Mouse (Mus musculus): Measurements from ENCODE around the gene B4galt4. TPM values are rescaled to one million over a fixed set of nuclear protein-coding genes. Genes with fewer than 3 reads are reported as not detected.

Gene B4galt4
- polyA plus RNA-seq, 1 experiment from 2014 or later: 28.8 TPM

DNA sequence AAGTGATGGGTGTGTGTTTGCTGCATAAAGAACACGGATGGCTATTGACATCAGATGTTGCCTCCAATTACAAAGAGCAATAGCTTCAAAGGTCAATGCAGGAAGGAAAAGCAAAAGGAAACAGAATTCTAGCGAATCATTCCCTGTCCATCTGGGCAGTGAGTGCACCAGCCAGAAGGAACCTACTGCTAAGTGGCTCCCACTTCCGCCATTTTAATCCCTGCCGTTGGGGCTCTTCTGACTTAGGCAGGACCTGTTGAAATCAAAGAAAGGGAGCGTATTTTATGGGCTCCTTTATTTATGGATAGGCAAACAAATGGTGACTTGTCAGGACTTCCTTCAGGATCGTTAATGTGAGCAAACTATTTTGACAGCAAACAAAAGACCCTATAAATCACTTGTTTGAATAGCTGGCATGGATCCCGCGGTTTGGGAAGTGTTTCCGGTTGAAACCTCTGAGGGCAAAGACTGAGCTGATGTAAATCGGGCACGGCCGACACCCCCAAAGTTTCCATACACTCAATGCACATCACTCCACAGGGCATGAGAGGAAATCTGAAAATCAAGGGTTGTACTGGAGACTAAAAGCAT lies 30.9 kb downstream of the B4galt4 start:
- Histone ChIP-seq H3K36me3 (ENCODE audit: insufficient read depth, low read length) (peaks cover 8% of the 10 kb centered on the region; the same call in 1 of the 2 replicates), H3K9ac (ENCODE audit: low read depth, low read length) (no peak overlapping the region), H3K4me2 (ENCODE audit: low read length) (peak overlapping the region; percentile 32), H3K4me1 (replicated peaks; ENCODE audit: insufficient read depth, low read length) (peaks cover 11% of the 10 kb centered on the region; the same call in 1 of the 2 replicates), H3K4me3 (replicated peaks; ENCODE audit: low read depth, low read length) (no peak overlapping the region; the same call in 1 of the 2 replicates), H3K9me3 (replicated peaks; ENCODE audit: low read length) (no peaks in the 10 kb centered on the region), H3K27ac (no peak overlapping the region), H3K27me3 (ENCODE audit: insufficient read depth, low read length) (no peaks in the 10 kb centered on the region)
- DNase-seq (ENCODE audit: low spot score) (peak; percentile 53), ATAC-seq (replicated peaks; ENCODE audit: low FRiP score, low read depth) (no peak)
- 7% methylated on average over 12 of the region's 12 CpGs for WGBS
- no peak for TF ChIP-seq CTCF (IDR thresholded peaks at IDR 0.05; ENCODE audit: low read depth)

DNA sequence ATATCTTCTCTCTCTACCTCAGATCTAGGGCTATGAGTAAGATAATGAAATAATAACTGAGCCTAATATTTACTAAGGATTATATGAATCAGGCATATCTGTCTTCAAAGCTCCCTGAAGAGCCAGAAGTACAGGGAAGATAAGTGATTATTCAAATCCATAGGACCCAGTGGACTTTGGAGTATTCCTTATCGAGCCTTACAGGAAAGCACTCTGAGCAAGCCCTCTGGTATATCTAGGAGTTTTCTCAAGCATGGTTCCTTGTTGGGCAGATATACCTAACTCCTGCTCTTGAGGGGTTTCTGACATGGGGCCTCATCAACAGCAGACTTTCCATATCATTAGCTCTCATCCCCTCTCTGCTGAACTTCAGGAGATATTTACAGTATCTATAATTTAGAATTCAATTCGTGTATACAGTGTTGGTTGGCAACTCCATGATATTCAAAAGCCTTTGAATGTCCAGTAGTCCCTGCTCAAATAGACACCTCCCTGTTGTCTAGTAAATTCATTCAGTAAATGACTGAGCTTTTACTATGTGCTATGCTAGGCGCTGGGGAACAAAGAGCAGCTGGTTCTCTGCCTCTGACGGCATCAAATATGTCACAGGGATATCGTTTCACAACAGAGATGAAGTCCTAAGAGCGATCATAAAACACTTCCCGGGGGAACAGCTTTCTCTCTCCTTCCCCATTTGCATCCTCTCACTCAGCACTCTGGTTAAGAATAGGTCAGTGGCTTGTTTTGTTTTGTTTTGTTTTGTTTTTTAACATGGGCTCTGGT lies 33.1 kb downstream of the B4galt4 start:
- DNase-seq (ENCODE audit: low spot score) (peak; percentile 41), ATAC-seq (replicated peaks; ENCODE audit: low FRiP score, low read depth) (no peak)
- H3K27ac ChIP-seq: no peak overlapping the region
- no peak overlapping the region for H3K4me2 ChIP-seq (ENCODE audit: low read length)
- WGBS: 32% methylated on average over 7 of the region's 7 CpGs
- H3K27me3 ChIP-seq (ENCODE audit: insufficient read depth, low read length): no peaks in the 10 kb centered on the region
- H3K9me3 ChIP-seq (replicated peaks; ENCODE audit: low read length): no peaks in the 10 kb centered on the region
- H3K9ac ChIP-seq (ENCODE audit: low read depth, low read length): no peak overlapping the region
- H3K4me1 ChIP-seq (replicated peaks; ENCODE audit: insufficient read depth, low read length): peaks cover 11% of the 10 kb centered on the region; the same call in 1 of the 2 replicates
- no peak overlapping the region for H3K4me3 ChIP-seq (replicated peaks; ENCODE audit: low read depth, low read length)
- no peaks in the 10 kb centered on the region for H3K36me3 ChIP-seq (ENCODE audit: insufficient read depth, low read length)
- no peak for TF ChIP-seq CTCF (IDR thresholded peaks at IDR 0.05; ENCODE audit: low read depth)

DNA sequence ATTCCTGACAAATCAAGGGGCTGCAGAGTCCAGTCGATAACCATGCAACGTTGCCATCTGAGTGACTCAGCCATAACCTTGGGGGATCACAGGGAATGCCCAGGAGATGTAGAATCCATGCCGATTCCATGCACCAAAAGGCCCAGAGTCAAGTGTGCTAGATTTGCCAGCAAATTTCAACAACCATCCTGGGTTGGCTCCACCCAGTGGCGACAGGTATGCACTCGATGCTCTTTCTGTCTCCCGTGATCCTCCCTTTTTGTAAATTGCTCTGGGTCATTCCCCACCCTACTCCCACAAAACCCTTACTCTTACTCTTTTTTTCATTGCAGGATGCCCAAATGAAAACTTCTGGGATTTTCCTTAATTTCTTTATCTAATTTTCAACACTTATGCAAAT lies 34.3 kb downstream of the B4galt4 start:
- ATAC-seq (replicated peaks; ENCODE audit: low FRiP score, low read depth) (no peak), DNase-seq (ENCODE audit: low spot score) (no peak)
- 48% methylated on average over 6 of the region's 6 CpGs for WGBS
- Histone ChIP-seq H3K4me2 (ENCODE audit: low read length) (no peak overlapping the region), H3K27ac (no peak overlapping the region), H3K9ac (ENCODE audit: low read depth, low read length) (no peak overlapping the region), H3K4me1 (replicated peaks; ENCODE audit: insufficient read depth, low read length) (peaks cover 11% of the 10 kb centered on the region; the same call in 1 of the 2 replicates), H3K27me3 (ENCODE audit: insufficient read depth, low read length) (no peaks in the 10 kb centered on the region), H3K4me3 (replicated peaks; ENCODE audit: low read depth, low read length) (no peak overlapping the region), H3K9me3 (replicated peaks; ENCODE audit: low read length) (no peaks in the 10 kb centered on the region), H3K36me3 (ENCODE audit: insufficient read depth, low read length) (no peaks in the 10 kb centered on the region)
- TF ChIP-seq CTCF (IDR thresholded peaks at IDR 0.05; ENCODE audit: low read depth): peak; percentile 44

DNA sequence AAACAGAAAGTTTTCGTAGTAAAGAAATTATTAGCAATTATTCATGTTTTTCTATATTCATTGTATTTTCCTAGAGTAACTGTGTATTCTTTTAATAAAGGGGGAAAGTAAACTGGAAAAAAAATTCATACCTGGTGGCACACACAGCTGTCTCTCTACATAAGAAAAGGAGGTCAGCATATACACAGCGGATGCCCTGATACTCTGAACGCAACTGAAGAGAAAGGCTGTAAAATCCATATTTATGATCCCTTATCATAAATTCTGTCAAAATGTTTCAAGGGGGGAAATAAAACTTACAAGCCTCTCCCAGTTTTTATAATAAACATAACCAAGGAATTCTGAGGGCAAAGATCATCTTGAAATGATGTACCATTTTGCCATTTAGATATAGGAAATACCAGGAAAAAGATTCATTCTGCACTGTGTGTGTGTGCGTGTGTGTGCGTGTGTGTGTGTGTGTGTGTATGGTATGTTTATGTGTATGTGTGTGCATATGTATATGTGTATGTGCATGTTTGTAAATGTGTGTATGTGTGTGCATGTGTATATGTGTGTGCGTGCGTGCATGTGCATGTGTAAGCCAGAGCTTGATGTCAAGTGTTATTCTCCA lies 39.0 kb downstream of the B4galt4 start:
- no peak overlapping the region for H3K4me2 ChIP-seq (ENCODE audit: low read length)
- WGBS: 87% methylated on average over 7 of the region's 7 CpGs
- no peaks in the 10 kb centered on the region for H3K4me1 ChIP-seq (replicated peaks; ENCODE audit: insufficient read depth, low read length)
- no peak overlapping the region for H3K9ac ChIP-seq (ENCODE audit: low read depth, low read length)
- no peak for DNase-seq (ENCODE audit: low spot score)
- H3K27me3 ChIP-seq (ENCODE audit: insufficient read depth, low read length): no peaks in the 10 kb centered on the region
- ATAC-seq (replicated peaks; ENCODE audit: low FRiP score, low read depth): no peak
- no peak overlapping the region for H3K27ac ChIP-seq
- H3K36me3 ChIP-seq (ENCODE audit: insufficient read depth, low read length): no peaks in the 10 kb centered on the region
- H3K4me3 ChIP-seq (replicated peaks; ENCODE audit: low read depth, low read length): no peak overlapping the region
- no peaks in the 10 kb centered on the region for H3K9me3 ChIP-seq (replicated peaks; ENCODE audit: low read length)
- TF ChIP-seq CTCF (IDR thresholded peaks at IDR 0.05; ENCODE audit: low read depth): no peak

DNA sequence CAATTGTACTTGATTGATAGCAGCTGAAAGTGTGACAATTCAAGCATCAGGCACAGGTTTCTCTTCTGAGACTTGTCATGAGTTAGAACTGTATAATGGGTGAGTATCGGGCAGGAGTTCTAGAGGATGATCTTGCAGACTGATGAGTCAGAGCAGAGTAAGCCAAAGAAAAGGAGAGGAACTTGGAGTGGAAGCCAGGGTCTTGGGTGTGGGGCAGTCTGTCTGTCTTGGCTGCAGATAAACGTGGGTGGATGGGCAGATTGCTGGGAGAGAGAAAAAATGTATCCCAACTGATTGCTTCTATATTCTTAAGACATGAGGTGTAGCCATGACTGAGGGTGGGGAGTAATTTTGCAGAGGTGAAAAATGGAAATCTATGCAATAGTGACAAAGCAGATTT lies 39.9 kb downstream of the B4galt4 start:
- whole genome bisulfite sequencing: 72% methylated on average over 2 of the region's 2 CpGs
- Histone ChIP-seq H3K36me3 (ENCODE audit: insufficient read depth, low read length) (no peaks in the 10 kb centered on the region), H3K9me3 (replicated peaks; ENCODE audit: low read length) (no peaks in the 10 kb centered on the region), H3K4me3 (replicated peaks; ENCODE audit: low read depth, low read length) (no peak overlapping the region), H3K27me3 (ENCODE audit: insufficient read depth, low read length) (no peaks in the 10 kb centered on the region), H3K4me1 (replicated peaks; ENCODE audit: insufficient read depth, low read length) (no peaks in the 10 kb centered on the region), H3K4me2 (ENCODE audit: low read length) (no peak overlapping the region), H3K27ac (no peak overlapping the region), H3K9ac (ENCODE audit: low read depth, low read length) (no peak overlapping the region)
- ATAC-seq (replicated peaks; ENCODE audit: low FRiP score, low read depth) (no peak), DNase-seq (ENCODE audit: low spot score) (no peak)
- no peak for TF ChIP-seq CTCF (IDR thresholded peaks at IDR 0.05; ENCODE audit: low read depth)

DNA sequence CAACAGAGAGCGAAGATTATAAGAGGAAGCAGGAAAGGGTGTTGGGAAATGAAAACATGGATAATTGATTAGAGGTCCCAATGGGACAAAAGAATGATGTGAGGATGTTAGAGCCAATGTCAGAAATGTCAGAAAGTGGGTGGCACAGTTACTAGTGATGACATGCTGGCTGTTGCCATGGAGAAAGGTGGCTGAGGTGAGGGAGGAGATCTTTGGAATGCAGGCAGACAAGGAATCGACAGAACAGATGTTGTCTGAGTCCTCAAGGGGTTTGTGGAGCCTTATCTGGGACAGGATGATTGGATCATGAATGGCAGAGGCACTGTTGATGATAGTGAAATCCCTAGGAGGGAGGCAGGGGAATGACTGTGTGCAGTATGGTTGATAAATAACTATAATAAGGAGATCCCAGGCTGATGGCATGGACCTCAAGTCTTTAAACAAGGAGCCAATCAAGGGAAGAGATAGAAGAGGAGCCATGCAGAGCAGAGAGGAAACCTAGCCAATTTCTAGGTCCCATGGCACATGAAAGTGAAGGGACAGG lies 40.5 kb downstream of the B4galt4 start:
- no peak overlapping the region for H3K9ac ChIP-seq (ENCODE audit: low read depth, low read length)
- no peak for DNase-seq (ENCODE audit: low spot score)
- no peaks in the 10 kb centered on the region for H3K27me3 ChIP-seq (ENCODE audit: insufficient read depth, low read length)
- no peak overlapping the region for H3K27ac ChIP-seq
- H3K4me1 ChIP-seq (replicated peaks; ENCODE audit: insufficient read depth, low read length): no peaks in the 10 kb centered on the region
- H3K9me3 ChIP-seq (replicated peaks; ENCODE audit: low read length): no peaks in the 10 kb centered on the region
- TF ChIP-seq CTCF (IDR thresholded peaks at IDR 0.05; ENCODE audit: low read depth): no peak
- H3K4me3 ChIP-seq (replicated peaks; ENCODE audit: low read depth, low read length): no peak overlapping the region
- no peak overlapping the region for H3K4me2 ChIP-seq (ENCODE audit: low read length)
- WGBS: 51% methylated on average over 2 of the region's 2 CpGs
- ATAC-seq (replicated peaks; ENCODE audit: low FRiP score, low read depth): no peak
- no peaks in the 10 kb centered on the region for H3K36me3 ChIP-seq (ENCODE audit: insufficient read depth, low read length)

Measured in kidney, postnatal 0 days (tissue).